Mouse (Mus musculus) erythroid progenitor cell, adult 5-6 weeks (primary cell): ENCODE measurements at regions not wholly inside any gene's neighbourhood (a gene's known extent, or its start where the extent isn't known, plus 50 kb on each side); places are given as distances from the start of the nearest gene placed in this dataset.

ENCODE experiments used
- ATAC-seq: replicated peaks from 2 replicates; pipeline ENCODE4 v1.8.0; 2016; ENCODE audit warnings: moderate number of reproducible peaks, mild to moderate bottlenecking, moderate TSS enrichment, inconsistent platforms; ENCODE audit not compliant: poor library complexity, low FRiP score, severe bottlenecking

DNA sequence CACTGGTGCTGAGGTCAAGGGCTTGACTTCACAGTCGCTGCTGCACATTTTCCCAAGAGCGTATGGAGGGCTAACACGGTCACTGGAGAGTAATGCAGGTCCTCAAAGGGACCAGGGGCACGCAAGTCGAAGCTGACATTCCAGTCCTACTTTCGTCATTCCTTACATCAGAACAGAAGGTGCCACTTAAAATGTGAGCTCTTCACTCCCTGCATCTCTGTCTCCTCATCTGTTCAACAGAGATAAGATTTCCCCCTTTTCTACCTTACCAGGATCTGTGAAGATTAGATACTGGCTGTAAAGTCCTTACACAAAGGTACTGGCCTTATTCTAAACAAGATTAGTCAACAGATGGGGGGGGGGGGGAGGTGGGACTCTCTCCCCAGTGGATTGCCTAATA lies 67.0 kb upstream of the Zeb2 start:
- 0 out of 2 replicates have a peak, but pooled peaks have one; percentile 45 for ATAC-seq

DNA sequence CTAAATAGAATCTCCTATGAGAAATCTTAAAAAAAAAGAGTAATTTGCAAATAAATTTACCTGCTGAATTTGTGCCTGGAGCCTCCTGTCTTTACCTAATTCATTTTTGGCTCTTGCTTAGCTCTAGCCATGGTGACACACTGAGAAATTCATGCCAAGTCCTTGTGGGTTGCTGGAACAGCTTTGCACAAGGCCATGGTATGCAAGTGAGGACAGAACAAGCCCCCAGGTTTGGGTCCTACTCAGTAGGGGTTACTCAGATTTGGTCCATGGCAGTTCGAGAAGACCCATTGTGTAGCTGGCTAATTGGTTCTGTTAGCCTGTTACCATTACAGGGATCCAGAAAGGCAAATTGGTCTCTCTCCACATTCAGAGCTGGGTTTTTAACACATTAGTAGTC lies 65.7 kb upstream of the Zeb2 start:
- ATAC-seq = no peak

DNA sequence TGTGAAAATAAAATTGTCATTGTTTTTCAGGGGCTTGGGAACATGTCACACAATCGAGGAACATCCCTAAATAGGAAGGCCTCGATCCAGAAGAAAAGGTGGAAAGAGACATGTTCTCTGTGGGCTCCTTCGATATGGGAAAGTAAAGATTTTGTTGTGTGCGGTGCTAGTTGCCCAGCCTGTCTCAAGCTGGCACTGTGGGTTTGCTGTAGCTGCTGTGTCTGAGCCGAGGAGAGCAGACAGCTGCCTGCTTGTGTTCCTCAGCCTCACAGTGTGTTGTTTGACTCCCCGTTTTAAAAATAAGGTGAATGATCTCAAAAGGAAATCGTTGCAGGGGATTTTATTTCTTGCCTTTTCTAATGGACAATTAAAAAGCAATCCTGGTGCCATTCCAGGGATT lies 64.4 kb upstream of the Zeb2 start:
- ATAC-seq = no peak

DNA sequence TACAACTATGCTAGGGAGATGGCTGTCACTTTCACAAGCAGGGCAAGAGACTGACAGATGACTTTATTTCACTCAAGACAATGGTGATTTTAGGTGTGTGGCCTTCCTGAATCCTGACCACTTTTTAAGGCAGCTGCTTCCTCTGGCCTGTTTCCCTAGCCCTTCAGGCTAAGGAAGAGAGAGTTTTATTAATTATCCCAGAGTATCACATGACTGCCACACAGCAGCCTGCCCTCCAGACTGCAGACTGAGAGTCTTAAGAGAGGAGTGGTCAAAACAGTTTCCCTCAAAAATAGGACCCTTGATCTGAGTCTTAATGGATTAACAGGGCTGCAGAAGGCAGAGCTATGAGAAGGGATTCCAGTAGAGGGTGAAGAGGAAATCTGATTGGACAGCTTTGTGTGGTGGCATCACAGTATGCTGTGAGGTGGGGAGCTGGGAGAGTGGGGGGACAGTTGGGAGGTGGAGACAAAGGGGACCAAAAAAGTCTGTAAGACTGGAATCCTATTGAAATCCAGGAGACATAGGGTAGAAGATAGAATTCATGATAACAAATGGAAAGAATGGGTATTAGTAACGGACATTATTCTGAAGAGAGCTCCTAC lies 61.8 kb upstream of the Zeb2 start:
- no peak for ATAC-seq

DNA sequence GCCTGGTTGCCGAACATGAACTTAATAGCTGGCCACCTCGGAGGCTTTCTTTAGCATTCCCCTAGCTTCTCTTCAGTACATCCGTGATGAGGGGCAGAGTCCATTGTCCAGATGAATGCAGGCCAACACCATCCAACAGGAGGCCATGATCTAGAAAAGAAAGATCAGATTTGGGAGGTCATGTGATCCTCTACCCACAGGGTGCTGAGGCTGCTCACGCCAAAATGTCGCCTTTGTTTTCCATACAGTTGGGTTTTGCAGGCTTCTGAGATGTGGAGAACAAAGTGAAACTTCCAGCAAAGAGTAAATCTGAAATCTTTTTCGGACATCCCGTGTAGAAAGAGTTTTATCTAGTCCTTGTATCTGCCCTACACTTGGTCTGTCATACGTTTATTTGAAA lies 55.2 kb upstream of the Zeb2 start:
- peak; percentile 32; the same call in 1 of the 2 replicates for ATAC-seq

DNA sequence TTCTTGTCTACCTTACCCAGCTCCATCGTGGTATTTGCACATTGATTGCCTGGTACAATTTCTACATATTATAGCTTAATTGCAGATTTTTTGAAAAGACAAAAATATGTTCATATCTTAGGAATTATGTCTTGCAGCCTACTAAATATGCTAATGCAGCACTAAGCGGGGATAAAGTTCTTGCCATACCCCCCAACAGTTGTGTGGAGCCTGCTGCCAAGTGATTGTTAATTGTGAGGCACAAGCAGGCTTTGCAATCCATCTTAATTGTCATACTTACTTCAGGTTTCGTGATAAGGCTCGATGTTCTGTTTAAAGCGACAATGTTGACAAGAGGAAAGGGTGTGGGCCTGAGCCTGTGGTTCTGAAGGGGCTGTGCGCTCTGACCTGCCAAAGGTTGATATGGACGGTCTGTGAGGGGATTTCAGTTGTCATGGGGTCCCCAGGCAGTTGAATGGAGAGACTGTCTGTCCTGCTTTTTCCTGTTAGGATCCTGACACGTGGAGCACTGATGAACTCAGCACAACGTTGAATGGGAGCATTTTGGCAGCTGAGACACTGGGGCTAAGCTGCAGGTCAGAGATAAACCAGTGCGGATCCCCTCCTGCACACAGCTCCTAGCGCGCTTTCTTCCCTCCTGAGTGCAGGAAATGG lies 54.5 kb upstream of the Zeb2 start:
- peak; percentile 89 for ATAC-seq

DNA sequence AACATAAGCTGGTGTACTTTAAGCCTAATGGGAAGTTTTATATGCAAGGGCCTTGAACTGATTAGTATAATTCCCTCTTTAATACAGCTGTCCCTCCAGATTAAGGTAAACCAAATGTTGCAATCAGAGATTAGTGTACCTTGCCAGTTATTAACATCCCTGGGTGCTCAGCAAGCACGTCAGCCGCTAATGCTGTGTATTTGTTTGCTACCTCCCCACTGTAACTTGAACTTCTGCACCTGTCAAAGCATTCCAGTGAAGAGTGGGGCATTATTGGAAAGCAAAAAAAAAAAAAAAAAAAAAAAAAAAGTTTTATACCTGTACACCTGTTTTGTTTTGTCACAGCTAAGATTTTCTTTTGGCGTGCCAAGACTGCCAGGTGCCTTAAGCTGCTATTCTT lies 53.1 kb upstream of the Zeb2 start:
- ATAC-seq = no peak

DNA sequence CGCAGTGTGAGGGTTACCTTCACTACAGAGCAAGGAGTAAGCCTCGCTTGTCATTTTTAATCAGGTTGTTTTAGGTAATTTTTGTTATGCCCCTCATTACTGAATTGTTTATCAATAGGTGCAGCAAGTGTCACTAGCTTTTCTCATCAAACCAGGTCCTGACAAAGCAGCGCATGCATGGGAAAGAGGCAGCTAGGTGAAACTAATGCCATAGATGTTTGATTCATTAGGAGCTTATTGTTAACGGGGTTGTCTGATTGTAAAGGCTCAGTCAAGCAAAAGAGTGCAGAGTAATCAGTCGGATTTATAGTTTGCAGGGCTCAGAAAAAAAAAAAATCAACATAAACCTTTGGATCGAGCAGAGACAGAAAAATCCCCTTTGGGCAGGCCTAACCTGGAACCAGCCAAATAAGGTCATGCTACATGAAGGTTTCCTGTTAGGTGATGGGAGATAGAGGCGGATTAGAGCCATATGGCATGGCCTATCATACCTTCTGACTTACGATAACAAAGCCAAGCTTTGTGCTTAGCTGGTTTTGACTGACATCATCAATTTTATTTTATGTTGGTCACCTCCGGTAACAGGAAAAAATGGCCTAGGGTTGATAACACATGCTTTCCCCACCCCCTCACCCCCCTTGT lies 52.4 kb upstream of the Zeb2 start:
- ATAC-seq = no peak

DNA sequence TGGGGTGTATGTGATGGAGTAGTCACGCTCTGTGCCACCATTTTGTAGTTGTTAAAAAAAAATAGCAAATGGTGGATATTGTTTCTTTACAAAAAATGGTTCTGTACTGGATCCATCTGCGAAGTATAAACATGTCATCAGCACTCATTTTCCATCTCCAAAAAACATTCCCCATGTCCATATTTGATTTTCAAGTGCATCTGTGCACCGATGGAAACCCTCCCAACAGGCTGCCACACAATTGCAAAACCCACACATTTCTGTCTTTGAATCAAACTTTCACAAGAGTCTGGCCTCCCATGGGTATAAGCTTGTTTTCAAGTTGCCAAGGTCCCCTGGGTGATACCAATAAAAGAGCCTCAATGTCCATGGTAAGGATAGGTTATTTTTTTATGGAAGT lies 51.4 kb upstream of the Zeb2 start:
- no peak for ATAC-seq
